Mouse (Mus musculus) stomach, postnatal 0 days (tissue): ENCODE results near the gene Bmpr1a.

Source experiments
- CTCF ChIP-seq: IDR thresholded peaks from 2 replicates; pipeline ENCODE4 v1.5.1; 2016; ENCODE audit warnings: antibody characterized with exemption, low read depth, mild to moderate bottlenecking, moderate library complexity
- EP300 ChIP-seq: optimal IDR thresholded peaks from 2 replicates; pipeline ENCODE3; 2016; ENCODE audit warnings: antibody characterized with exemption

DNA sequence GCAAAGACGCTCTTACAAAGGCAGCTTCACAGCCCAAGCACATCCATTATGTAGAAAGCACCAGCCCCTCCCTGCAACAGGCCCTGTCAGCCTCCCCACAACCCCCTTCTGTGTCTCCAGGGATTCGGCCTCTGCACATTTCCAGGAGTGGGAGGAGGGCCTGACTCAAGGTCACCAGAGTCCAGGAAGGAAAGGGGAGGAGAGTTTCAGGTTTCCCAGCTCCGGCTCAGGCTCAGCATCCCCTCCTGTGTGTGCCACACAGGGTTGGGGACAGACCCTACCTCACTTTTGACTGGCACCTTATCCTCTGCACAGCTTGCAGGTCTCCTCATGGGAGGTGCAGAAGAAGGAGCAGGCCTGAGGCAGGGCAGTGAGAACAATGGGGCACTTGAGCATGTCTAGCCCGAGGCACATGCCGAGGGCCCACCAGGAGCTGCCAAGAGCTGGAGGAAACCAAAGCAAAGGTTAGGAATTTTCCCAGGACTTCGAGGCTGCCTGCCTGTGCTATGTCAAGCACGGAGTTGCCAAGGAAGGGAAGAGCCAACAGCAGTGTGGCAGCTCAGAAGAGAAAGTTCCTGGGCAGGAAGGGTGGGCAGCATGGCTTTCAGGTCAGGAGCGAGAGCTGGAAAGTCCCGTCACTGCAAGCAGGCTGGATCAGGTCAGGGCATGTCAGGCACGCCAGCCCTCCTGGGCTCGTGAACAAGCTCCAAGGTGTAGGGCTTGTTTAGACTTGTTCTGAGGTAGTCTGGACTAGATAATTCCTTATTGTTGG, 124.4 kb downstream of the Bmpr1a start:
- TF ChIP-seq CTCF (no peak), EP300 (no peak)
